Mouse (Mus musculus): ENCODE measurements around the gene Cipc. TPM values are rescaled to one million over a fixed set of nuclear protein-coding genes. Genes with fewer than 3 reads are reported as not detected.

Gene Cipc
- polyA plus RNA-seq (2014; fragmentation: Nextera tagmentation; extraction: Ambion mirVana) = 32.2 and 39.5 TPM in 2 replicates

GRCm38 (mm10) chr12:86946862-86947574 lies at the start of gene Cipc:
Gene Cipc, plus strand, starts transcription at chr12:86947043.
- Histone ChIP-seq H3K9ac (ENCODE audit: low read depth, low read length) (peak within 1 kb of the TSS; percentile 97), H3K27ac (ENCODE audit: low read depth, low read length) (peak within 1 kb of the TSS; percentile 100), H3K4me1 (replicated peaks; ENCODE audit: control insufficient read depth, insufficient read depth, low read length) (peaks cover 8% of the 10 kb centered on the region)

GRCm38 (mm10) chr12:86897769-86898273 lies 49.0 kb upstream of the Cipc start:
- no peak overlapping the region for H3K4me2 ChIP-seq (replicated peaks; ENCODE audit: low read depth, low read length)
- DNase-seq (ENCODE audit: low spot score) = no peak
- peak overlapping the region; percentile 94 for H3K27ac ChIP-seq (ENCODE audit: low read depth, low read length)
- no peak for ATAC-seq (ENCODE audit: low FRiP score)
- H3K4me1 ChIP-seq (replicated peaks; ENCODE audit: control insufficient read depth, insufficient read depth, low read length) = peaks cover 39% of the 10 kb centered on the region
- no peaks in the 10 kb centered on the region for H3K9me3 ChIP-seq (ENCODE audit: control insufficient read depth, low read length)
- H3K4me3 ChIP-seq (ENCODE audit: low read depth, low read length) = no peak overlapping the region
- H3K27me3 ChIP-seq (ENCODE audit: control insufficient read depth, insufficient read depth, low read length) = no peaks in the 10 kb centered on the region
- peak overlapping the region; percentile 31; the same call in 1 of the 2 replicates for H3K9ac ChIP-seq (ENCODE audit: low read depth, low read length)
- 50% methylated on average over 7 of the region's 7 CpGs for WGBS
- H3K36me3 ChIP-seq (ENCODE audit: control insufficient read depth, insufficient read depth, low read length) = no peaks in the 10 kb centered on the region

More at GRCm38 (mm10) chr12:86946862-86947574, at the start of gene Cipc:
- no peaks in the 10 kb centered on the region for H3K36me3 ChIP-seq (ENCODE audit: control insufficient read depth, insufficient read depth, low read length)
- ATAC-seq (ENCODE audit: low FRiP score) (peak; percentile 97), DNase-seq (ENCODE audit: low spot score) (peak; percentile 98)
- no peaks in the 10 kb centered on the region for H3K9me3 ChIP-seq (ENCODE audit: control insufficient read depth, low read length)
- WGBS = under 1% methylated on average over 60 of the region's 64 CpGs
- H3K27me3 ChIP-seq (ENCODE audit: control insufficient read depth, insufficient read depth, low read length) = no peaks in the 10 kb centered on the region
- H3K4me2 ChIP-seq (replicated peaks; ENCODE audit: low read depth, low read length) = peak within 1 kb of the TSS; percentile 86
- peak within 1 kb of the TSS; percentile 76 for H3K4me3 ChIP-seq (ENCODE audit: low read depth, low read length)

GRCm38 (mm10) chr12:86898448-86898847 lies 48.4 kb upstream of the Cipc start:
- Histone ChIP-seq H3K4me2 (replicated peaks; ENCODE audit: low read depth, low read length) (no peak overlapping the region), H3K27ac (ENCODE audit: low read depth, low read length) (peak overlapping the region; percentile 94; the same call in 1 of the 2 replicates)

GRCm38 (mm10) chr12:86899461-86900179 lies 47.2 kb upstream of the Cipc start:
- Histone ChIP-seq H3K27ac (ENCODE audit: low read depth, low read length) (no peak overlapping the region), H3K27me3 (ENCODE audit: control insufficient read depth, insufficient read depth, low read length) (no peaks in the 10 kb centered on the region), H3K4me3 (ENCODE audit: low read depth, low read length) (no peak overlapping the region), H3K4me2 (replicated peaks; ENCODE audit: low read depth, low read length) (no peak overlapping the region), H3K9ac (ENCODE audit: low read depth, low read length) (no peak overlapping the region), H3K36me3 (ENCODE audit: control insufficient read depth, insufficient read depth, low read length) (no peaks in the 10 kb centered on the region), H3K9me3 (ENCODE audit: control insufficient read depth, low read length) (no peaks in the 10 kb centered on the region), H3K4me1 (replicated peaks; ENCODE audit: control insufficient read depth, insufficient read depth, low read length) (peaks cover 30% of the 10 kb centered on the region)
- WGBS = 71% methylated on average over 11 of the region's 11 CpGs
- DNase-seq (ENCODE audit: low spot score) = no peak
- ATAC-seq (ENCODE audit: low FRiP score) = no peak

More at GRCm38 (mm10) chr12:86898448-86898847, 48.4 kb upstream of the Cipc start:
- Histone ChIP-seq H3K4me1 (replicated peaks; ENCODE audit: control insufficient read depth, insufficient read depth, low read length) (peaks cover 35% of the 10 kb centered on the region), H3K9me3 (ENCODE audit: control insufficient read depth, low read length) (no peaks in the 10 kb centered on the region), H3K4me3 (ENCODE audit: low read depth, low read length) (no peak overlapping the region), H3K27me3 (ENCODE audit: control insufficient read depth, insufficient read depth, low read length) (no peaks in the 10 kb centered on the region), H3K36me3 (ENCODE audit: control insufficient read depth, insufficient read depth, low read length) (no peaks in the 10 kb centered on the region), H3K9ac (ENCODE audit: low read depth, low read length) (peak overlapping the region; percentile 31; the same call in 1 of the 2 replicates)
- no peak for ATAC-seq (ENCODE audit: low FRiP score)
- 61% methylated on average over 3 of the region's 3 CpGs for WGBS
- no peak for DNase-seq (ENCODE audit: low spot score)

- H3K36me3 ChIP-seq (ENCODE audit: control insufficient read depth, insufficient read depth, low read length) = no peaks in the 10 kb centered on the region
- DNase-seq (ENCODE audit: low spot score) (no peak), ATAC-seq (ENCODE audit: low FRiP score) (no peak)
- H3K9me3 ChIP-seq (ENCODE audit: control insufficient read depth, low read length) = no peaks in the 10 kb centered on the region
- no peak overlapping the region for H3K27ac ChIP-seq (ENCODE audit: low read depth, low read length)
- no peaks in the 10 kb centered on the region; the same call in 1 of the 2 replicates for H3K27me3 ChIP-seq (ENCODE audit: control insufficient read depth, insufficient read depth, low read length)
- no peak overlapping the region for H3K4me3 ChIP-seq (ENCODE audit: low read depth, low read length)
- 92% methylated on average over 11 of the region's 11 CpGs for WGBS
- H3K4me1 ChIP-seq (replicated peaks; ENCODE audit: control insufficient read depth, insufficient read depth, low read length) = 0 out of 2 replicates have a peak, but pooled peaks cover 3% of the 10 kb centered on the region
- H3K9ac ChIP-seq (ENCODE audit: low read depth, low read length) = no peak overlapping the region
- H3K4me2 ChIP-seq (replicated peaks; ENCODE audit: low read depth, low read length) = no peak overlapping the region
Observed at GRCm38 (mm10) chr12:86903828-86904806, 42.7 kb upstream of the Cipc start.

GRCm38 (mm10) chr12:86905203-86905602 lies 41.6 kb upstream of the Cipc start:
- no peak overlapping the region for H3K4me2 ChIP-seq (replicated peaks; ENCODE audit: low read depth, low read length)
- DNase-seq (ENCODE audit: low spot score) = peak; percentile 62
- peak; percentile 29; the same call in 1 of the 2 replicates for ATAC-seq (ENCODE audit: low FRiP score)
- whole genome bisulfite sequencing = 11% methylated on average over 4 of the region's 4 CpGs
- H3K4me1 ChIP-seq (replicated peaks; ENCODE audit: control insufficient read depth, insufficient read depth, low read length) = 0 out of 2 replicates have a peak, but pooled peaks cover 3% of the 10 kb centered on the region
- H3K9ac ChIP-seq (ENCODE audit: low read depth, low read length) = no peak overlapping the region
- H3K9me3 ChIP-seq (ENCODE audit: control insufficient read depth, low read length) = no peaks in the 10 kb centered on the region
- no peaks in the 10 kb centered on the region for H3K36me3 ChIP-seq (ENCODE audit: control insufficient read depth, insufficient read depth, low read length)
- H3K27me3 ChIP-seq (ENCODE audit: control insufficient read depth, insufficient read depth, low read length) = no peaks in the 10 kb centered on the region; the same call in 1 of the 2 replicates
- no peak overlapping the region for H3K4me3 ChIP-seq (ENCODE audit: low read depth, low read length)
- H3K27ac ChIP-seq (ENCODE audit: low read depth, low read length) = no peak overlapping the region

GRCm38 (mm10) chr12:86905876-86906275 lies 41.0 kb upstream of the Cipc start:
- H3K9ac ChIP-seq (ENCODE audit: low read depth, low read length) = no peak overlapping the region
- H3K4me2 ChIP-seq (replicated peaks; ENCODE audit: low read depth, low read length) = no peak overlapping the region
- 74% methylated on average over 7 of the region's 7 CpGs for WGBS
- H3K9me3 ChIP-seq (ENCODE audit: control insufficient read depth, low read length) = no peaks in the 10 kb centered on the region
- no peak overlapping the region for H3K27ac ChIP-seq (ENCODE audit: low read depth, low read length)
- no peak for DNase-seq (ENCODE audit: low spot score)
- ATAC-seq (ENCODE audit: low FRiP score) = peak; percentile 23; the same call in 1 of the 2 replicates
- no peak overlapping the region for H3K4me3 ChIP-seq (ENCODE audit: low read depth, low read length)
- 0 out of 2 replicates have a peak, but pooled peaks cover 3% of the 10 kb centered on the region for H3K4me1 ChIP-seq (replicated peaks; ENCODE audit: control insufficient read depth, insufficient read depth, low read length)
- no peaks in the 10 kb centered on the region for H3K36me3 ChIP-seq (ENCODE audit: control insufficient read depth, insufficient read depth, low read length)
- no peaks in the 10 kb centered on the region; the same call in 1 of the 2 replicates for H3K27me3 ChIP-seq (ENCODE audit: control insufficient read depth, insufficient read depth, low read length)

- Histone ChIP-seq H3K4me2 (replicated peaks; ENCODE audit: low read depth, low read length) (no peak overlapping the region), H3K36me3 (ENCODE audit: control insufficient read depth, insufficient read depth, low read length) (no peaks in the 10 kb centered on the region), H3K27ac (ENCODE audit: low read depth, low read length) (no peak overlapping the region), H3K9ac (ENCODE audit: low read depth, low read length) (no peak overlapping the region), H3K27me3 (ENCODE audit: control insufficient read depth, insufficient read depth, low read length) (no peaks in the 10 kb centered on the region; the same call in 1 of the 2 replicates), H3K9me3 (ENCODE audit: control insufficient read depth, low read length) (no peaks in the 10 kb centered on the region), H3K4me3 (ENCODE audit: low read depth, low read length) (no peak overlapping the region), H3K4me1 (replicated peaks; ENCODE audit: control insufficient read depth, insufficient read depth, low read length) (0 out of 2 replicates have a peak, but pooled peaks cover 3% of the 10 kb centered on the region)
- 4% methylated on average over 15 of the region's 15 CpGs for WGBS
- ATAC-seq (ENCODE audit: low FRiP score) (peak; percentile 57; the same call in 1 of the 2 replicates), DNase-seq (ENCODE audit: low spot score) (peak; percentile 89)
Observed at GRCm38 (mm10) chr12:86906395-86906794, 40.4 kb upstream of the Cipc start.

Data from hindbrain, embryonic 11.5 days (tissue).